ENCODE assay signal across 13 mouse cellular contexts in genomic region chr7:92806512-92807188, GRCm38 (mm10).
DNase-seq lines count a peak whose midpoint lies in the region; ATAC-seq lines count a peak whose summit lies in the region.
"Had no signal": no experiment of that assay in that cellular context is flagged by ENCODE, and none has a peak within 500 bp of the region (broad histone marks: within the 10 kb centered on the region; RNA-seq: fewer than 3 reads in every experiment).

No protein-coding gene starts in this region.

- ATAC-seq in forebrain, embryonic 15.5 days (replicated peaks) = peak; percentile 33; the same call in 1 of the 2 replicates
- ATAC-seq in neural tube, embryonic 15.5 days (ENCODE audit: low FRiP score) = peak; percentile 51; the same call in 1 of the 2 replicates
- ATAC-seq: intestine, embryonic 15.5 days; liver, postnatal 0 days had no signal

- no peak overlapping the region for H3K4me3 ChIP-seq in forebrain, embryonic 15.5 days
- H3K4me3 ChIP-seq in neural tube, embryonic 15.5 days (replicated peaks) = no peak overlapping the region
- H3K4me3 ChIP-seq: embryonic facial prominence, embryonic 12.5 days; intestine, embryonic 15.5 days had no signal

- H3K4me2 ChIP-seq in forebrain, embryonic 15.5 days (replicated peaks) = peak overlapping the region; percentile 14; the same call in 1 of the 2 replicates
- H3K4me2 ChIP-seq in neural tube, embryonic 15.5 days = peak overlapping the region; percentile 21
- H3K4me2 ChIP-seq: embryonic facial prominence, embryonic 12.5 days; intestine, embryonic 15.5 days had no signal

- peak; percentile 31 for DNase-seq in layer of hippocampus, adult 9-11 months
- no peak for DNase-seq in layer of hippocampus, adult 8-10 months (ENCODE audit: low spot score in 2 of 2)
- DNase-seq in cerebellum, adult 9-10 months = peak; percentile 58
- no peak for DNase-seq in adrenal gland, postnatal 25 days
- no peak for DNase-seq in spleen, adult 12 weeks (ENCODE audit: low spot score)
- DNase-seq in Muller cell, postnatal 12 days (ENCODE audit: inconsistent ontology term) = no peak
- DNase-seq: gastrocnemius, postnatal 25 days; liver, postnatal 0 days had no signal

- peaks cover 8% of the 10 kb centered on the region for H3K4me1 ChIP-seq in forebrain, embryonic 15.5 days
- peaks cover 13% of the 10 kb centered on the region for H3K4me1 ChIP-seq in neural tube, embryonic 15.5 days
- H3K4me1 ChIP-seq: embryonic facial prominence, embryonic 12.5 days had no signal

- H3K9ac ChIP-seq in forebrain, embryonic 15.5 days (replicated peaks) = no peak overlapping the region
- no peak overlapping the region for H3K9ac ChIP-seq in neural tube, embryonic 15.5 days (replicated peaks)
- H3K9ac ChIP-seq: embryonic facial prominence, embryonic 12.5 days; intestine, embryonic 15.5 days; liver, postnatal 0 days had no signal

- no peaks in the 10 kb centered on the region for H3K9me3 ChIP-seq in forebrain, embryonic 15.5 days
- H3K9me3 ChIP-seq in neural tube, embryonic 15.5 days (replicated peaks) = no peaks in the 10 kb centered on the region
- H3K9me3 ChIP-seq: embryonic facial prominence, embryonic 12.5 days; G1E; intestine, embryonic 15.5 days had no signal

- WGBS in forebrain, embryonic 15.5 days = 39% methylated on average over 15 of the region's 15 CpGs
- WGBS in neural tube, embryonic 15.5 days = 40% methylated on average over 15 of the region's 15 CpGs

- H3K27me3 ChIP-seq in forebrain, embryonic 15.5 days = no peaks in the 10 kb centered on the region
- H3K27me3 ChIP-seq in neural tube, embryonic 15.5 days (replicated peaks) = no peaks in the 10 kb centered on the region
- H3K27me3 ChIP-seq: embryonic facial prominence, embryonic 12.5 days; intestine, embryonic 15.5 days had no signal

- peak overlapping the region; percentile 19; the same call in 1 of the 2 replicates for H3K27ac ChIP-seq in forebrain, embryonic 15.5 days (replicated peaks)
- H3K27ac ChIP-seq in neural tube, embryonic 15.5 days (replicated peaks) = peak overlapping the region; percentile 45; the same call in 1 of the 2 replicates
- H3K27ac ChIP-seq: embryonic facial prominence, embryonic 12.5 days; intestine, embryonic 15.5 days had no signal

- no peaks in the 10 kb centered on the region for H3K36me3 ChIP-seq in forebrain, embryonic 15.5 days
- no peaks in the 10 kb centered on the region for H3K36me3 ChIP-seq in neural tube, embryonic 15.5 days
- H3K36me3 ChIP-seq: embryonic facial prominence, embryonic 12.5 days; G1E; intestine, embryonic 15.5 days had no signal

Comparison
In these comparisons a context has a peak if more than half of its experiments do, and no peak if none do; other contexts are left out.
1. DNase-seq: peak in layer of hippocampus, adult 9-11 months (single experiment) and cerebellum, adult 9-10 months (single experiment); none in layer of hippocampus, adult 8-10 months (0 of 2), adrenal gland, postnatal 25 days (single experiment), spleen, adult 12 weeks (single experiment) and Muller cell, postnatal 12 days (single experiment).